Mouse (Mus musculus) spleen, adult 2 months (tissue): ENCODE results near the gene Nnat. TPM values are rescaled to one million over a fixed set of nuclear protein-coding genes. Genes with fewer than 3 reads are reported as not detected.
"Not testable (repeated sequence)": the region's sequence is repeated elsewhere in the genome, so short reads cannot be mapped to it uniquely, and the experiment has no call there.

Experiments used
- DNase-seq, 2 experiments: peaks; one replicate each; pipeline versions ENCODE4 v3.0.0 to v3.0.0-alpha.2; 2012 to 2021; ENCODE audit warnings: low spot score in 2 of 2, low read depth in 1 of 2
- H3K27ac ChIP-seq: fragments of 200-500 bp; 2 replicates; pipeline ENCODE4 v1.5.1; 2012; ENCODE audit warnings: low read length, inconsistent platforms; ENCODE audit not compliant: insufficient read depth
- H3K27me3 ChIP-seq: fragments of 200-500 bp; 2 replicates; pipeline ENCODE4 v1.6.1; 2012; ENCODE audit warnings: mild to moderate bottlenecking, moderate library complexity, low read length, inconsistent platforms; ENCODE audit not compliant: control insufficient read depth, insufficient read depth
- H3K36me3 ChIP-seq: fragments of 200-500 bp; 2 replicates; pipeline ENCODE4 v1.6.1; 2012; ENCODE audit warnings: mild to moderate bottlenecking, low read length, inconsistent platforms; ENCODE audit not compliant: control insufficient read depth, insufficient read depth
- H3K4me1 ChIP-seq: fragments of 200-500 bp; 2 replicates; pipeline ENCODE4 v1.6.1; 2011; ENCODE audit warnings: inconsistent platforms; ENCODE audit not compliant: control insufficient read depth, insufficient read depth, insufficient read length
- H3K4me3 ChIP-seq: fragments of 200-500 bp; 2 replicates; pipeline ENCODE4 v1.5.1; 2011; ENCODE audit warnings: mild to moderate bottlenecking, inconsistent platforms; ENCODE audit not compliant: insufficient read depth, insufficient read length; ENCODE audit errors: extremely low read depth
- CTCF ChIP-seq: fragments of 200-500 bp; IDR thresholded peaks from 2 replicates; pipeline ENCODE4 v1.5.1; 2011; ENCODE audit warnings: mild to moderate bottlenecking, inconsistent platforms; ENCODE audit not compliant: insufficient read depth, insufficient read length, insufficient replicate concordance; ENCODE audit errors: extremely low read depth
- POLR2A ChIP-seq: fragments of 200-500 bp; IDR thresholded peaks from 2 replicates; pipeline ENCODE4 v1.6.1; 2011; ENCODE audit warnings: low read depth, low read length, inconsistent platforms
- WGBS: fragments of 180-500 bp; shearing (Covaris S2); methylation state at CpG from one replicate; pipeline ENCODE4 v1.1.7; 2018; 5-methylcytosine and 5-hydroxymethylcytosine counted together
- polyA plus RNA-seq: library from polyadenylated mRNA; depleted of rRNA; stranded (reverse); fragments of >200 nt; gene quantifications from 2 replicates; pipeline ENCODE4 v1.2.3, GENCODE M21; 2012

Gene Nnat
- polyA plus RNA-seq, 1 experiment = 2.7 TPM

DNA sequence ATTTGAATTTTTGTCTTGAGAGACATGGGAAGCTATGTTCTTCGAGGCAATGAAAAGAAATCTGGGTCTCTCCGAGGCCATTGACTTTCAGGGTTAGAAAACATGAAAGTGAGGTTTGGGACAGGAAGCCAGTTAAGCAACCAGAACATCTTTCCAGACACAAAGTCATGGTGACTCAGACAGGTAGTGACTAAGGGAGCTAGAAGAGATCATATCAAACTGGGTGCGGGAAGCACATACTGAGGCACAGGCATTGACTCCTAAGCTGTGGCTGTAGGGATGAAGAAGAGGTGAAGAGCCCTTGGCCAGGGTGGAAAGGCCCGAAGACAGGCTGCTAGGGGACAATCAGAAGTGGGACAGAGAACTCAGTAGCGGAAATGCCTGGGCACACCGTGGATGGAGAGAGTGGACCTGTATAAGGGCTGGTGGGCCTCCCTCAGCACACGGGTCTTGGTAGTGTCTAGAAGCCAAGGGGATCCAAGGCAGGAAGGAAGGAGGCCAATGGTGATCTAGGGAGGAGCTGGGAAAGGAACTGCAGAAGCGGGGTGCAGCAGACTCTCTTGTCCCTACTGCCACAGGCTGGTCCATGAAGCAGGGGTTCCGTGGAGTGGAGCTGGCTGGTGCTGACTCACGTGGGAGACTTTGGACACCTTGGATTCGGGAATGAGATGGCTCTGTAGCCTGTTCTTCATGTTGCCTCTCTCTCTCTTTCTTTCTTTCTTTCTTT, 7.5 kb downstream of the Nnat start:
- no peak for TF ChIP-seq CTCF
- TF ChIP-seq POLR2A = no peak
- Histone ChIP-seq H3K27me3 (no peaks in the 10 kb centered on the region), H3K4me1 (peaks cover 13% of the 10 kb centered on the region), H3K4me3 (no peak overlapping the region; the same call in 1 of the 2 replicates), H3K36me3 (no peaks in the 10 kb centered on the region), H3K27ac (0 out of 2 replicates have a peak overlapping the region, but pooled peaks have one; percentile 89)
- peak in 1 of 2 experiments; percentile 1 for DNase-seq
- 59% methylated on average over 11 of the region's 11 CpGs for WGBS

DNA sequence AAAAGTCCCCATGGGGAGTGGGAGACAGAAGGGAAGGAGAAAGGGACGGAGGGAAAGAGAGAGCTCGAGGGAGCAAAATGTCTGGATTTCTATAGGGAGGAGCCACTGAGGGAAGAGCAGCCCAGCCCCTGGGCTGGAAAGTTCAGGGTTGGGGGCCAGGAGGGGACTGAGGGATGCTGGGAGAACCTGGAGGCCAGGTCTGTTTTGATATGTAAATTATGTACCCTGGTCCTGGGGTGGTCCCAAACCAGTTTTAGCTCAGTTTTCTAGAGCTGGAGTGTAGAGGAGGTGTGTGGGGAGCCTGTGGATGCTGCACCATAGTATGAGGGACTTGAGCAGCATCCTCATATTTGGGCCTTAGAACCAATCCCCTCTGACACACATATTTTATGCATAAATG, 9.0 kb downstream of the Nnat start:
- Histone ChIP-seq H3K27me3 (no peaks in the 10 kb centered on the region), H3K4me3 (no peak overlapping the region), H3K4me1 (peaks cover 13% of the 10 kb centered on the region), H3K27ac (no peak overlapping the region), H3K36me3 (no peaks in the 10 kb centered on the region)
- DNase-seq = peak in 1 of 2 experiments; percentile 1
- 70% methylated on average over 2 of the region's 2 CpGs for WGBS
- TF ChIP-seq POLR2A = no peak
- TF ChIP-seq CTCF = no peak

DNA sequence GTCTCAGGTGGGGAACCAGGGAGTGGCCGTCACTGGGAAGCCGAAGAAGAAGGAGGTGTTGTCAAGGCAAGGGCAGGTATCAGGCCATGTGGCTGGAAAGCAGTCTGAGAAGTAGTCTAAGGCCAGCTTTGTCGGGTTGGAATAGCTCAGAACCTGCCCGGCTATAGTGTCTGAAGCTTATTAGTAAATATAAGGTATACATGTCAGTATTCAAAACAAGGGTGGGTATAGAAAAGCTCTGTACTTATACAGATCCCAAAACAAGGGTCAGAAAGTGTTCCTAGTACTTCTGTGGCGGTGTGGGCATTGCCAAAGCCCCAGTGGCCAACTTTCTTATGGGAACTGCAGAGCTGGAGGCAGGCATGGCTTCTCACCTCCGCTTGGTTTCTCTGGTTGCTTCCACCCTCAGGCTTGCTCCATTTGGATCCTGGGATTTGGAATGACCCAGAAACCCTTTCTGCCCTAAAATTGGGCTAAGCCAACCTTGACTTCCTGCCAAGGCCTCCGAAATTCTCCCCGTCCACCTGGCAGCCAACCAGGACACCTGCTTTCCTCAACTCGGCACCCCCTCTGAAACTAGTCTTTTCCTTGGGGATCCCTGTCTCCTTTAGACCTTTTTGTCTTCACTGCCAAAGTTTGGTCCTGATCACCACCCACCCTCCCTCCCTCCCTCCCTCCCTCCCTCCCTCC, 10.1 kb downstream of the Nnat start:
- Histone ChIP-seq H3K27me3 (no peaks in the 10 kb centered on the region), H3K4me3 (no peak overlapping the region), H3K4me1 (peaks cover 11% of the 10 kb centered on the region), H3K27ac (no peak overlapping the region), H3K36me3 (no peaks in the 10 kb centered on the region)
- TF ChIP-seq POLR2A (no peak), CTCF (no peak)
- 70% methylated on average over 9 of the region's 9 CpGs for WGBS
- DNase-seq = peak in 1 of 2 experiments; percentile 2

DNA sequence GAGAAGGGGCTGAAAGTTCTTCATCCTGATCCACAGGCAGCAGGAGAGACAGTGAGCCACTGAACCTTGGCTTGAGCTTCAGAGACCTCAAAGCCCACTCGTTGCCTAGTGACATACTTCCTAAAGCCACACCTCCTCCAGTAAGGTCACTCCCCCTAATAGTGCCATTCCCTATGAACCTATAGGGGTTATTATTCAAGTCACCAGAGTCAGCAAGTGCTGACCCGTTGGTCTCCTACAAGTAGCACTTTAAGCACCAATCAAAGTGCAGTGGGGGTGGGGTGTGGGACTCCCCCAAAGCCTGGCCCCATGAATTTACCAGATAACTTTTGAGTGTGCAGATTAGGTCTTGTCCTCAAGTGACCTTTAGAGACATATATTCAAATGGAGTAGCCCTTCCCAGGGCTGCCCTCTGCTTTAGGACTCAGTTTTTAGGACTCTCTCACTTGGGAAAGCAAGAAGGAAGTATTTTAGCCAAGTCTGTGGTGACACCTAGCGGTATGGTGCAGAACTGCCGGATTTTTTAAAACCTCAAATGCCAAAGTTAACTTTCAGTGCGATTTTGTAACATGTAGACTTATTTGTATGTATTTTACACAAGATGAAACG, 11.4 kb downstream of the Nnat start, which contains the start of gene Blcap:
Gene Blcap, minus strand, starts transcription at position 51 of the 609 bp plus-strand sequence.
- no peaks in the 10 kb centered on the region for H3K36me3 ChIP-seq
- no peaks in the 10 kb centered on the region for H3K27me3 ChIP-seq
- TF ChIP-seq POLR2A (no peak), CTCF (peak; percentile 43; the same call in 1 of the 2 replicates)
- peaks cover 8% of the 10 kb centered on the region; the same call in 1 of the 2 replicates for H3K4me1 ChIP-seq
- H3K4me3 ChIP-seq = no peak within 1 kb of the TSS
- WGBS = 10% methylated on average over 6 of the region's 6 CpGs
- peak; percentile 26 to 28 for DNase-seq
- H3K27ac ChIP-seq = no peak within 1 kb of the TSS

DNA sequence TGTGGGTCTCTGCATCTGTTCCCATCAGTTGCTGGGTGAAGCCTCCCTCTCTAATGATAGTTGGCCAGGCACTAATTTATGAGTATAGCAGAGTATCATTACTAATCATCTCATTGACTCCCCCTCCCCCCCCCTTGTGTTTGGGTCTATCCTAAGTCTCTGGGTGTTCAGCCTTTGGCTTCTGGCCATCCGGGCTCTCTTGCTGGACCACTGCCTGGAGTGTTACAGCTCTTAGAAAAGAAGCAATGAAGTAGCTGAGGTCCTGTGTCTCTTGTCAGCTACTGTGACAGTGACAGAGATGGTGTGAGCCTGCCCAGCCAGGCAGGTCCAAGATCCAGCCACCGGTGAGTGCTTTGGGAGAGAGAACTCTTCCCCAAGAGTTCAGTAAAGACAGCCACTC, 12.9 kb downstream of the Nnat start:
- Histone ChIP-seq H3K36me3 (no peaks in the 10 kb centered on the region), H3K27ac (no peak overlapping the region), H3K4me1 (no peaks in the 10 kb centered on the region), H3K4me3 (no peak overlapping the region), H3K27me3 (no peaks in the 10 kb centered on the region)
- TF ChIP-seq CTCF (no peak), POLR2A (no peak)
- 76% methylated on average over 2 of the region's 2 CpGs for WGBS
- no peak for DNase-seq

- WGBS = 46% methylated on average over 7 of the region's 7 CpGs
- H3K27ac ChIP-seq, DNase-seq, H3K4me1 ChIP-seq, H3K27me3 ChIP-seq, H3K4me3 ChIP-seq, H3K36me3 ChIP-seq: not testable (repeated sequence)
Measured at GRCm38 (mm10) chr2:157585351-157585750, 25.5 kb downstream of the Nnat start.
